Mouse (Mus musculus): ENCODE data around the gene Gm10153. TPM values are rescaled to one million over a fixed set of nuclear protein-coding genes. Genes with fewer than 3 reads are reported as not detected.

Gene Gm10153
- not detected in 4 replicates for total RNA-seq (2023; ENCODE audit: inconsistent age)

GRCm38 (mm10) chr7:142190289-142190688, at the start of gene Gm10153:
Gm10153 (minus strand) TSS chr7:142190389.

GRCm38 (mm10) chr7:142229871-142230270, 39.7 kb upstream of the Gm10153 start, which contains the start of gene Krtap5-5:
Krtap5-5 (minus strand) TSS chr7:142229971.

GRCm38 (mm10) chr7:142211559-142211958, 21.4 kb upstream of the Gm10153 start, which contains the start of gene Gm7579:
Gm7579 (plus strand) TSS chr7:142211859.

GRCm38 (mm10) chr7:142201064-142201463, 10.9 kb upstream of the Gm10153 start, which contains the start of gene Krtap5-3:
Krtap5-3 (plus strand) TSS chr7:142201364.

GRCm38 (mm10) chr7:142175905-142176304, 14.3 kb downstream of the Gm10153 start, which contains the start of gene Krtap5-2:
Krtap5-2 (minus strand) TSS chr7:142176005.

GRCm38 (mm10) chr7:142165639-142166038, 24.6 kb downstream of the Gm10153 start, which contains the start of gene Gm4553:
Gm4553 (minus strand) TSS chr7:142165739.

GRCm38 (mm10) chr7:142157013-142157412, 33.2 kb downstream of the Gm10153 start, which contains the start of gene Gm29735:
Gm29735 (minus strand) TSS chr7:142157113.

GRCm38 (mm10) chr7:142144507-142144906, 45.7 kb downstream of the Gm10153 start, which contains the start of gene Gm45337:
Gm45337 (minus strand) TSS chr7:142144607.

Other genes starting within 250 kb of the Gm10153 start
- gene Brsk2, start 240.6 kb downstream of the Gm10153 start, total RNA-seq (2023; ENCODE audit: inconsistent age): not detected in 4 replicates
- 34.0 to 35.6 TPM (median 34.9 TPM) in 4 replicates for gene Mob2, start 129.3 kb downstream of the Gm10153 start, total RNA-seq (2023; ENCODE audit: inconsistent age)
- 2.3 to 4.8 TPM (median 3.5 TPM) in 4 replicates for gene Dusp8, start 94.5 kb downstream of the Gm10153 start, total RNA-seq (2023; ENCODE audit: inconsistent age)
- gene Gm45618, start 69.7 kb downstream of the Gm10153 start, total RNA-seq (2023; ENCODE audit: inconsistent age): not detected in 4 replicates
- not detected in 4 replicates for gene Gm39115, start 54.4 kb downstream of the Gm10153 start, total RNA-seq (2023; ENCODE audit: inconsistent age)
- not detected in 4 replicates for gene Gm45337, start 45.8 kb downstream of the Gm10153 start, total RNA-seq (2023; ENCODE audit: inconsistent age)
- gene Gm29735, start 33.3 kb downstream of the Gm10153 start, total RNA-seq (2023; ENCODE audit: inconsistent age): not detected in 4 replicates
- not detected in 4 replicates for gene Gm4553, start 24.6 kb downstream of the Gm10153 start, total RNA-seq (2023; ENCODE audit: inconsistent age)
- gene Krtap5-2, start 14.4 kb downstream of the Gm10153 start, total RNA-seq (2023; ENCODE audit: inconsistent age): not detected in 4 replicates
- gene Krtap5-3, start 11.0 kb upstream of the Gm10153 start, total RNA-seq (2023; ENCODE audit: inconsistent age): not detected in 4 replicates
- not detected in 4 replicates for gene Gm7579, start 21.5 kb upstream of the Gm10153 start, total RNA-seq (2023; ENCODE audit: inconsistent age)
- not detected in 4 replicates for gene Krtap5-5, start 39.6 kb upstream of the Gm10153 start, total RNA-seq (2023; ENCODE audit: inconsistent age)
- gene Gm40460, start 50.7 kb upstream of the Gm10153 start, total RNA-seq (2023; ENCODE audit: inconsistent age): not detected in 4 replicates
- gene Gm2431, start 68.0 kb upstream of the Gm10153 start, total RNA-seq (2023; ENCODE audit: inconsistent age): not detected in 4 replicates
- gene Gm4559, start 84.0 kb upstream of the Gm10153 start, total RNA-seq (2023; ENCODE audit: inconsistent age): not detected in 4 replicates
- not detected in 4 replicates for gene Krtap5-1, start 106.7 kb upstream of the Gm10153 start, total RNA-seq (2023; ENCODE audit: inconsistent age)
- not detected in 4 replicates for gene Krtap5-4, start 113.2 kb upstream of the Gm10153 start, total RNA-seq (2023; ENCODE audit: inconsistent age)
- not detected in 4 replicates for gene Ifitm10, start 183.4 kb upstream of the Gm10153 start, total RNA-seq (2023; ENCODE audit: inconsistent age)
- gene Gm49369, start 192.3 kb upstream of the Gm10153 start, total RNA-seq (2023; ENCODE audit: inconsistent age): 1.1 TPM in 1 of 4 replicates, not detected in the others
- 73.4 to 77.8 TPM (median 75.5 TPM) in 4 replicates for gene Ctsd, start 197.6 kb upstream of the Gm10153 start, total RNA-seq (2023; ENCODE audit: inconsistent age)
- gene Syt8, start 244.5 kb upstream of the Gm10153 start, total RNA-seq (2023; ENCODE audit: inconsistent age): not detected in 4 replicates